Mouse (Mus musculus) forebrain, embryonic 12.5 days (tissue): ENCODE measurements around the gene Nwd1. TPM values are rescaled to one million over a fixed set of nuclear protein-coding genes. Genes with fewer than 3 reads are reported as not detected.
A peak's percentile ranks its signal among the peaks of the same experiment; 100 is the strongest.

ENCODE experiments used
- ATAC-seq: fragments of 200-750 bp; cut with Nextera tagmentation; 2 replicates; pipeline ENCODE4 v1.8.0; 2017; ENCODE audit warnings: moderate TSS enrichment; ENCODE audit not compliant: low FRiP score
- H3K27ac ChIP-seq: fragments of 300-500 bp; sonication (generic); 2 replicates; pipeline ENCODE4 v1.5.1; 2016; ENCODE audit warnings: mild to moderate bottlenecking
- H3K27me3 ChIP-seq: fragments of 300-500 bp; sonication (generic); 2 replicates; pipeline ENCODE4 v1.6.1; 2016; ENCODE audit warnings: mild to moderate bottlenecking
- H3K36me3 ChIP-seq: fragments of 300-500 bp; sonication (generic); replicated peaks from 2 replicates; pipeline ENCODE4 v1.6.1; 2016; ENCODE audit warnings: mild to moderate bottlenecking
- H3K4me1 ChIP-seq: fragments of 300-500 bp; sonication (generic); 2 replicates; pipeline ENCODE4 v1.6.1; 2016
- H3K4me2 ChIP-seq: fragments of 300-500 bp; sonication (generic); 2 replicates; pipeline ENCODE4 v1.6.1; 2016; ENCODE audit warnings: mild to moderate bottlenecking, moderate library complexity
- H3K4me3 ChIP-seq: fragments of 300-500 bp; sonication (generic); replicated peaks from 2 replicates; pipeline ENCODE4 v1.5.1; 2016; ENCODE audit warnings: mild to moderate bottlenecking
- H3K9ac ChIP-seq: fragments of 300-500 bp; sonication (generic); 2 replicates; pipeline ENCODE4 v1.6.1; 2016; ENCODE audit warnings: mild to moderate bottlenecking
- H3K9me3 ChIP-seq: fragments of 300-500 bp; sonication (generic); 2 replicates; pipeline ENCODE4 v1.6.1; 2016
- WGBS: fragments of 180-500 bp; shearing (Covaris S2); methylation state at CpG from one replicate; pipeline ENCODE4 v1.1.7; 2016; 5-methylcytosine and 5-hydroxymethylcytosine counted together
- polyA plus RNA-seq: library from polyadenylated mRNA; unstranded; fragments of >200 nt; fragmentation: Nextera tagmentation; extraction: Ambion mirVana; gene quantifications from 2 replicates; pipeline ENCODE4 v1.2.1, GENCODE M21; 2016

Gene Nwd1
- polyA plus RNA-seq, 1 experiment from 2014 or later, result 0.29 TPM

DNA sequence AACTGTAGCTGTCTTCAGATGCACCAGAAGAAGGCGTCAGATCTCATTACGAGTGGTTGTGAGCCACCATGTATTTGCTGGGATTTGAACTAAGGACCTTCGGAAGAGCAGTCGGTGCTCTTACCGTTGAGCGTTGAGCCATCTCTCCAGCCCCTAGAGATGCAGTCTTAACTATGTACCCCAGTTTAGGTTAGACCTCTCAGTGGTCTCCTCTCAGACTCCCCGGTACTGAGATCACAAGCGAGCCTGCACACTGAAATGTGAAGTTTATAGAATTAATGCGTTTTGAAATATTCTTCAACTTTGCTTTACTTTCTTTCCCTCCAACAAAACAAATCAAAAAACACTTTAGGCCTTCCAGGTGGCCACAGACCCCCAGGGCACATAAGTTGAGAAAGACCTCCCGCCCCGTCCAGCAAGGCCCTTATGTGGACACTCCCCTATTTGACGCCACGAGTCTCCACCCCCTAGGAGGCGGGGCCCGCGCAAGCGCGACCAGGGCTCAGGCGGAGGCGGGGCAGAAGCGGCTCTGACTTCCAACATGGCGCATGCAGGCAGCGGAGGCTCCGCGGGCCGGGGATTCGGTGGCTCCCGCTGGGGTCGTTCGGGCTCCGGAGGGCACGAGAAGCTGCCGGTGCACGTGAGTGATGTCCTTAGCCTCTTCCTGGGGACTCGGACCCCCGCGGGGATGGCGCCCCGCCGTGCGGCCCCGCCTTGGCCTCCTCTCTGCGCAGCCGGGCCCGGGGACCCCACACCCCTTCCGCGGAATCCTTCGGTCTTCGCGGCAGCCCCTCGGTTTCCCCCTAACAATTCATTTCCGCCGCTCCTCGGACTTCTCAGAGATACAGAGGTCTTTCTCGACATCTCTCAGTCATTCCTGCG, 76.5 kb downstream of the Nwd1 start, which contains the start of gene Sin3b:
Gene Sin3b (plus strand): TSS at position 517 of the 882 bp plus-strand sequence.
- Histone ChIP-seq H3K4me3 (peak within 1 kb of the TSS; percentile 93), H3K9ac (peak within 1 kb of the TSS; percentile 98), H3K27ac (peak within 1 kb of the TSS; percentile 46; the same call in 1 of the 2 replicates), H3K36me3 (peaks cover 35% of the 10 kb centered on the region), H3K4me1 (peaks cover 11% of the 10 kb centered on the region), H3K27me3 (no peaks in the 10 kb centered on the region), H3K9me3 (no peaks in the 10 kb centered on the region), H3K4me2 (peak within 1 kb of the TSS; percentile 96)
- WGBS, result 14% methylated on average over 55 of the region's 56 CpGs
- peak; percentile 99 for ATAC-seq

DNA sequence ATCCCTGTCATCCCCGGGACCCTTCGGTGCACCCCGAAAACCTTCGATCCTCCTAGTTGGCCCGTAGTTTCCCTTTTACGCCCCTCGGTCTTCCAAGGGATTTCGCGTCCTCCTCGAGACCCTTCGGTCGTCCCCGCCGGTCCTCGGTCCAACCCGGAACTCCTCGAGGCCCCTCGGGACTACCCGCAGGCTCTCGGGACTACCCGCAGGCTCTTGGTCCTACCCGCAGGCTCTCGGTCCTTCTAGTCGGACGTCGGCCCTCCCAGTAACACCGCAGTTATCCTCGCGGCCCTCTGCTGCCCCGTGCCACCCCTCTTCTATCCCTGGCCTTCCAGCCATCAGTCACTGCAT, 77.1 kb downstream of the Nwd1 start:
- Histone ChIP-seq H3K27me3 (no peaks in the 10 kb centered on the region), H3K36me3 (peaks cover 41% of the 10 kb centered on the region), H3K4me3 (peak overlapping the region; percentile 93), H3K9me3 (no peaks in the 10 kb centered on the region), H3K4me1 (peaks cover 12% of the 10 kb centered on the region), H3K9ac (peak overlapping the region; percentile 98), H3K27ac (no peak overlapping the region), H3K4me2 (peak overlapping the region; percentile 96)
- WGBS, result 2% methylated on average over 30 of the region's 30 CpGs
- peak; percentile 37 for ATAC-seq

DNA sequence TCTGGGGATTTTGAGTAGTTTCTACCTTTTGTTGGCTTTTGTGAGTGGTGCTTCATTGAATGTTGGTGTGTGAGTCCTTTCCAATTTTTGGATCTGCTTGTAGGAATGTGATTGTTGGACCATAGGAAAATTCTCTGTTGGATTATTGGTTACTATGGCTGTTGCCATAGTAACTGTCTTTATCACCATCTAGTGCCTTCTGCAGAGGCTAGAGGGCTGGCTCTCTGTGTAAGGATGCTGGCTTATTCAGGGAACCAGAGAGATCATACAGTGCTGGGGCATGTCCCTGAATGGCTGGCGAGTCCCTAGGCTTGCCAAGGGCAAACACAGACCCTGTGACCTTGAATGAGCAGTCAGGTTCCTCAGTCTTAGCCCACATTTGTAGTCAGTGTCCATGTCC, 82.1 kb downstream of the Nwd1 start:
- WGBS, result 94% methylated on average over 1 of the region's 1 CpGs
- Histone ChIP-seq H3K9ac (no peak overlapping the region), H3K27ac (no peak overlapping the region), H3K4me1 (peaks cover 14% of the 10 kb centered on the region), H3K4me2 (no peak overlapping the region), H3K36me3 (peaks cover 89% of the 10 kb centered on the region), H3K9me3 (no peaks in the 10 kb centered on the region), H3K27me3 (no peaks in the 10 kb centered on the region), H3K4me3 (no peak overlapping the region)
- ATAC-seq, result no peak

DNA sequence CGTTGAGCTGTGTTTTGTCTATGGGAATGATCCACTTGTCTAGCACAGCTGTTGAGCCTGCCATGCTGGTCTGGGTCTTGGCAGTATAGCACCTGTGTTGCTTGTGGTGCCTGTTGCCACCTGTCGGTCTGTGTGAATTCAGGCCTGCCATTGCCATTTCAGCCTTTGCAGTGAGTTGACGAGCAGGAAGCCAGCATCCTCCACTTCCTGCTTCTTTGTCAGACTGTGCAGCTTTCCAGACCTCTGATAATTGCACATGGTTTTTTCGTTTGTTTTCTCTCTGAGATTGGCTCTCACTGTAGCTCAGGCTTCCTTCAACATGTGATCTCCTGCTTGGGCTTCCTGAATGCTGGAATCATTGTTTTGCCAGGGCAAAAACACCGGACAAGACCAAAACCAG, 88.5 kb downstream of the Nwd1 start:
- H3K4me3 ChIP-seq, result no peak overlapping the region
- H3K4me1 ChIP-seq, result no peaks in the 10 kb centered on the region
- H3K9ac ChIP-seq, result no peak overlapping the region
- ATAC-seq, result no peak
- no peak overlapping the region for H3K4me2 ChIP-seq
- 92% methylated on average over 5 of the region's 5 CpGs for WGBS
- H3K27me3 ChIP-seq, result no peaks in the 10 kb centered on the region
- peaks cover 95% of the 10 kb centered on the region for H3K36me3 ChIP-seq
- H3K9me3 ChIP-seq, result no peaks in the 10 kb centered on the region
- H3K27ac ChIP-seq, result no peak overlapping the region

GRCm38 (mm10) chr8:72736868-72737267, 90.4 kb downstream of the Nwd1 start:
- H3K36me3 ChIP-seq, result peaks cover 94% of the 10 kb centered on the region
- no peak overlapping the region for H3K4me3 ChIP-seq

DNA sequence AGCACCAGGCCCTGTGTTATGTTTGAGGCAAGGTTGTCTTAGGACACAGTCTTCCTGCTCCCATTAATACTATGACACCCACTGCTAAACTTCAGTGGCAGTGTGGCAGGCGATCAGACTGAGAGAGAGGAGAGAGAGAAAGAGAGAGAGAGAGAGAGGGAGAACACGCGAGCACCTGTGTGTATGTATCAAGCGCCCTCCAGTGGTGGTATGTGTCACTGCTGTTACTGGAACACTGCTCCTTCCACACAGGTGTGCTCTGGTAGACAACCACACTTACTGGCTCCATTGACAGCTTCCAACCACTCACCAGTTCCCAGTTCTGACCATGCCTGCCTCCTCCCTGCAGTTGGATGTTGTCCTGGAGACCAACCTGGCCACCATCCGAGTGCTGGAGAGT, 99.5 kb downstream of the Nwd1 start:
- 43% methylated on average over 5 of the region's 5 CpGs for WGBS
- Histone ChIP-seq H3K4me3 (no peak overlapping the region), H3K27me3 (no peaks in the 10 kb centered on the region), H3K4me1 (no peaks in the 10 kb centered on the region), H3K27ac (no peak overlapping the region), H3K36me3 (peaks cover 100% of the 10 kb centered on the region), H3K4me2 (no peak overlapping the region), H3K9me3 (no peaks in the 10 kb centered on the region), H3K9ac (no peak overlapping the region)
- peak; percentile 49; the same call in 1 of the 2 replicates for ATAC-seq

More at GRCm38 (mm10) chr8:72736868-72737267, 90.4 kb downstream of the Nwd1 start:
- H3K4me1 ChIP-seq, result no peaks in the 10 kb centered on the region
- H3K9me3 ChIP-seq, result no peaks in the 10 kb centered on the region
- H3K9ac ChIP-seq, result no peak overlapping the region
- ATAC-seq, result no peak
- no peaks in the 10 kb centered on the region for H3K27me3 ChIP-seq
- no peak overlapping the region for H3K4me2 ChIP-seq
- no peak overlapping the region for H3K27ac ChIP-seq

DNA sequence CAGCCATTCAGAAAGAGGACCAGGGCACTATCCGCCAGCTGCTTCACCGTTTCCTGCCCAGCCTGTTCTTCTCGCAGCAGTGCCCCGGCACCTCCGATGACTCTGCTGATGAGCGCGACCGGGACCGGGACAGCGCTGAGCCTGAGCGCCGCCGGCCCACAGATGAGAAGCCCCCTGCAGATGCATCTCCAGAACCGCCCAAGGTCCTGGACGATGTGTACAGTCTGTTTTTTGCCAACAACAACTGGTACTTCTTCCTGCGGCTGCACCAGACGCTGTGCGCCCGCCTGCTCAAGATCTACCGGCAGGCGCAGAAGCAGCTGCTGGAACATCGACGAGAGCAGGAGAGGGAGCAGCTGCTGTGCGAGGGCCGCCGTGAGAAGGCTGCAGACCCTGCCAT, 103.3 kb downstream of the Nwd1 start:
- Histone ChIP-seq H3K9me3 (no peaks in the 10 kb centered on the region), H3K4me3 (no peak overlapping the region), H3K36me3 (peaks cover 97% of the 10 kb centered on the region), H3K27me3 (no peaks in the 10 kb centered on the region), H3K27ac (no peak overlapping the region), H3K9ac (no peak overlapping the region), H3K4me2 (no peak overlapping the region), H3K4me1 (no peaks in the 10 kb centered on the region)
- WGBS, result 92% methylated on average over 26 of the region's 26 CpGs
- no peak for ATAC-seq

DNA sequence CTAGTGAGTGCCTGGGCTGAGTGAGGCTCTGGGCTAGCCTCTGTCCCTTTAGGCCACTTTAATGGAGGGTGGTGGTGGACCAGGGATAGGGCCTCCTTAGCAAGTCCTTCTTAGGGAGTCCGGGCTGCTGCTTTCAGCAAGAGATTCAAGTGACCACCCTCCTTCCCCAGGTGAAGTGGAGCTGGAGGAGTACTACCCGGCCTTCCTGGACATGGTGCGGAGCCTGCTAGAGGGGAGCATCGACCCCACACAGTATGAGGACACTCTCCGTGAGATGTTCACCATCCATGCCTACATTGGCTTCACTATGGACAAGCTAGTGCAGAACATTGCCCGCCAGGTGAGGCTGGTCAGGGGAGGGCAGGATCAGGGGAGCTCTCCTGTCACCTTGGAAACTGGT, 103.8 kb downstream of the Nwd1 start:
- H3K4me1 ChIP-seq, result no peaks in the 10 kb centered on the region
- 96% methylated on average over 6 of the region's 6 CpGs for WGBS
- peaks cover 92% of the 10 kb centered on the region for H3K36me3 ChIP-seq
- H3K4me3 ChIP-seq, result no peak overlapping the region
- no peak overlapping the region for H3K4me2 ChIP-seq
- no peak overlapping the region for H3K27ac ChIP-seq
- H3K27me3 ChIP-seq, result no peaks in the 10 kb centered on the region
- H3K9ac ChIP-seq, result no peak overlapping the region
- ATAC-seq, result no peak
- H3K9me3 ChIP-seq, result no peaks in the 10 kb centered on the region

GRCm38 (mm10) chr8:72751126-72751525, 104.6 kb downstream of the Nwd1 start:
- Histone ChIP-seq H3K9me3 (no peaks in the 10 kb centered on the region), H3K4me2 (no peak overlapping the region), H3K27me3 (no peaks in the 10 kb centered on the region), H3K4me3 (no peak overlapping the region), H3K4me1 (no peaks in the 10 kb centered on the region), H3K27ac (no peak overlapping the region), H3K36me3 (peaks cover 92% of the 10 kb centered on the region), H3K9ac (no peak overlapping the region)
- ATAC-seq, result no peak
- 77% methylated on average over 3 of the region's 3 CpGs for WGBS

DNA sequence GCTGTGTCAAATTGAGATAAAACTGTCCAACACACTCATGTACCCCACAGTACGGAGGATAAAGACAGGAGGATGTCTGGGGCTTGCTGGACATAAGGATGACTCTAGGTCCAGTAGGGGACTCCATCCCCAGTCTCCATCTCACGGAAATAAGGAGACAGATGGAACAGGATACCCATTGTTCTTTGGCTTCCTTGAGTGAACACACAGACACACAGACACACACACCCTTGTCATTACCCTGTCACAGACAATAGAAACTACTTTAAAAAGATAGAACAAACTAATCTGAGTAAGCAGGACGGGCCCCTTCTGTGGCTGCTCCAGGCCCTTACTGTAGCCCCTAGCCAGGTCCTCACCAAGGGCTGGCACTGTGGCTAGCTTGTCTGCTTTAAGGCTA, 105.8 kb downstream of the Nwd1 start:
- Histone ChIP-seq H3K27me3 (no peaks in the 10 kb centered on the region), H3K9ac (no peak overlapping the region), H3K4me2 (no peak overlapping the region), H3K4me3 (no peak overlapping the region), H3K27ac (no peak overlapping the region), H3K4me1 (no peaks in the 10 kb centered on the region), H3K36me3 (peaks cover 92% of the 10 kb centered on the region), H3K9me3 (no peaks in the 10 kb centered on the region)
- 83% methylated on average over 3 of the region's 3 CpGs for WGBS
- ATAC-seq, result no peak

- no peaks in the 10 kb centered on the region for H3K27me3 ChIP-seq
- H3K9ac ChIP-seq, result no peak overlapping the region
- no peak for ATAC-seq
- H3K36me3 ChIP-seq, result peaks cover 92% of the 10 kb centered on the region
- H3K4me1 ChIP-seq, result no peaks in the 10 kb centered on the region
- no peak overlapping the region for H3K4me2 ChIP-seq
- no peak overlapping the region for H3K4me3 ChIP-seq
- WGBS, result 96% methylated on average over 9 of the region's 9 CpGs
- H3K27ac ChIP-seq, result no peak overlapping the region
- H3K9me3 ChIP-seq, result no peaks in the 10 kb centered on the region
These were observed 106.7 kb downstream of the Nwd1 start for GRCm38 (mm10) chr8:72753165-72753564.

DNA sequence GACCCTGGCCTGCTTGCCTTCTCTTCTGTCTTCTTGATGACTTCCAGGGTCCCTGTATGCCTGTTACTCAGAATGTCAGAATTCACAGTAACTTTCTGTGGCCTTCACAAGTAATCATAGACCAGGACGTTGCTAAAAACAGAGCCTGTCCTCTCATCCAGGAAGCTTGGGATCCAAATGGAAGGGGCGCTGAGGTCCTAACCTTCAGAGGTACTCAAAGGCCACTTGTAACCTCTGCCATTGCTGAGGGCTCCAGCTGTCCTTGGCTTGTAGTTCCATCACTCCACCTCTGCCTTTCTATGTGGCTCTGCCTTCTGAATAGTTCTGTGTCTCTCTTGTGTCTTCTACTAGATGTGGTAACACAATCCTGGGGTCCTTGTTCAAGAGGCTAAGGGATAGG, 107.3 kb downstream of the Nwd1 start:
- H3K9ac ChIP-seq, result no peak overlapping the region
- WGBS, result 97% methylated on average over 2 of the region's 2 CpGs
- no peak overlapping the region for H3K4me3 ChIP-seq
- no peaks in the 10 kb centered on the region for H3K4me1 ChIP-seq
- H3K36me3 ChIP-seq, result peaks cover 92% of the 10 kb centered on the region
- H3K4me2 ChIP-seq, result no peak overlapping the region
- no peak overlapping the region for H3K27ac ChIP-seq
- no peaks in the 10 kb centered on the region for H3K9me3 ChIP-seq
- no peak for ATAC-seq
- H3K27me3 ChIP-seq, result no peaks in the 10 kb centered on the region

DNA sequence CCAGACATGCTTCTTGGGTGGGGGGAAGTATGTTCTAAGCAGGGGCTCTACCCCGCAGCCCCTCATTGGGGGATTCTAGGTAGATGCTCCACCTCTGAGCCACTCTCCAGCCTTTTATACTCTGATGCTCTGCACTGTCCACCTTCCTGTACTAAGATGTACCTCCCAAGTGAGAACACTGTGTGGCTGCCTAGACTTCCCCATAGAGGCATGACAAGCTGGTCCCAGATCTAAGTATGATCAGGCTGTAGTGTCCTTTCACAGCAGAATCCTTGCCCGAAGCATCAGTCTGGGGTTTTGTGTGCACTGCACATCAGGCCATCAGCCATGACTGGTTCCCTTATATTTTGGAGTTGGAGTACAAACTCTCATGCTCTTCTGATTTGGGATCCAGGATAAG, 109.5 kb downstream of the Nwd1 start:
- Histone ChIP-seq H3K27me3 (no peaks in the 10 kb centered on the region), H3K27ac (no peak overlapping the region), H3K36me3 (peaks cover 76% of the 10 kb centered on the region), H3K4me2 (no peak overlapping the region), H3K9me3 (no peaks in the 10 kb centered on the region), H3K9ac (no peak overlapping the region), H3K4me3 (no peak overlapping the region), H3K4me1 (no peaks in the 10 kb centered on the region)
- ATAC-seq, result no peak
- WGBS, result 100% methylated on average over 2 of the region's 2 CpGs
